Mouse (Mus musculus) small intestine, adult 2 months (tissue): ENCODE results near the gene 4930564D02Rik.

ENCODE experiments used
- CTCF ChIP-seq: fragments of 200-500 bp; IDR thresholded peaks from 2 replicates; pipeline ENCODE4 v1.5.1; 2012; ENCODE audit warnings: low read depth, mild to moderate bottlenecking, control low read depth, inconsistent platforms, low read length, moderate library complexity, mixed read lengths; ENCODE audit not compliant: insufficient replicate concordance, insufficient read length; ENCODE audit errors: extremely low read depth
- POLR2A ChIP-seq: fragments of 200-500 bp; IDR thresholded peaks from 2 replicates; pipeline ENCODE4 v1.6.1; 2012; ENCODE audit warnings: low read depth, mild to moderate bottlenecking, control low read depth, inconsistent platforms, low read length, moderate library complexity

DNA sequence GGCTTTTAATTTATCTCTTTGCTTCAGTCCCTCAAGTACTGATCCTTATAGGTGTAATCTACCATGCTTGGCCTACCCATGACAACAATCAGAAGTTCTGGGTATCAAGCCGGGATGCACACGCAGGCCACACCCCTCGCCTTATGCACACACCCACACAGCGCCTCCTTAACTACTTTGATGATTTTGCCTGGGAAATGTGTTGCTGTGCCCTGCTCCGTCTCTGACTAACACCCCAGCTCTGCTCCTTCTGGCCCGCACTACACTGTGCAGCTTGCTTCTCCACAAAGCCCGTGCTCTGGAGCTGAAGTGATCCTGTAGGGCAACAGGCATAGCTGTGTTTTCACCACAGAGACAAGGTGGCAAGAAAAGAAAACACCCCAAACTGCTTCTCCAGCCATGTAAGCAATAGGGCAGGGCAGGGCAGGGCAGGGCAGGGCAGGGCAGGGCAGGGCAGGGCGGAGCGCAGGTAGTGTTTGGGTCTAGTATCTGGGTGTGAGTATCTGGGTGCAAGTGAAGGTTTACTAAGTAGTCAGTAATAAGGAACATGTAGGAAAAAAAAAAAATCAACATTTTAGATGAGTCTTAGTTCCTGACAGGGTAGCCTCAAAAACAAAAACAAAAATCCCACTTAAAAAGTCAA, 25.5 kb upstream of the 4930564D02Rik start:
- TF ChIP-seq CTCF (no peak), POLR2A (no peak)
